Mouse (Mus musculus) spleen, adult 2 months (tissue): ENCODE results near the gene Tlcd2.

ENCODE experiments used
- CTCF ChIP-seq: fragments of 200-500 bp; IDR thresholded peaks from 2 replicates; pipeline ENCODE4 v1.5.1; 2011; ENCODE audit warnings: mild to moderate bottlenecking, inconsistent platforms; ENCODE audit not compliant: insufficient read depth, insufficient read length, insufficient replicate concordance; ENCODE audit errors: extremely low read depth
- POLR2A ChIP-seq: fragments of 200-500 bp; IDR thresholded peaks from 2 replicates; pipeline ENCODE4 v1.6.1; 2011; ENCODE audit warnings: low read depth, low read length, inconsistent platforms

DNA sequence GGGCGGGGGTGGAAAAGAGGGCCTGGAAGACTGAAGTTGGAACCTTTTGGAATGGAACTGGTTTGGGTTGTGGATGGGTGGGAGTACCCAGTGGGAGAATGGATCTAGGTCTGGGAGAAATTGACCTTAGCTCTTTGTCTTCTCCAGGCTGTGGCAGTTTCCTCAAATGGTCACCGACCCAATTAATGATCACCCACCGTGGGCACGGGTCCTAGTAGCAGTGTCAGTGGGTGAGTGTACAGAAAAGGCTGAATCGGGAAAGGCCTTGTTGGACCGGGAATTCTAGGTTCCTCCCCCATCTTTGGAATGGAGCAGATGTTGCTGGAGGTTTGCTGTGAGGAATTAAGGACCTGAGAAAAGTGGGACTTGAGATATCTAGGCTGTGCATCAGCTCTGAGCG, 6.9 kb downstream of the Tlcd2 start:
- TF ChIP-seq CTCF (no peak), POLR2A (no peak)
